Mouse (Mus musculus): ENCODE measurements around the gene Mrpl49.
A peak's percentile ranks its signal among the peaks of the same experiment; 100 is the strongest.

Mrpl49 gene

DNA sequence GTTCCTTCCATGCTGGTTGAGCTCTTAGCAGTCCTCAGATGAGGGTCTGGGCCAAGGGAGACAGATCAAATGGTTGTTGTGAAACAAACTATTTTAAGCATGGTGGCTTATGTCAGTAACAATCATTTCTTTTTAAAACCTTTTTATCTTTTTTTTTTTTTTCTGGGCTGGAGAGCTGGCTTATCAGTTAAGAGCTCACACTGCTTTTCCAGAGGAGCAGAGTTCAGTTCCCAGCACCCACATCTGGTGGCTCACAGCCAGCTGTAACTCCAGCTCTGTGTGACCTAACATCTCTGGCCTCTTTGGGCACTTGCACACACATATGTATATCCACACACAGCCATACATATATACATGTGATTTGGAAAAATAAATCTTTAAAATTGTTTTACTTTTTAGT lies 19.9 kb downstream of the Mrpl49 start:
- no peak for DNase-seq (ENCODE audit: low read depth)

GRCm38 (mm10) chr19:6035966-6036585 lies 21.5 kb downstream of the Mrpl49 start:
- DNase-seq (ENCODE audit: low read depth), result no peak

- peak; percentile 42 for DNase-seq (ENCODE audit: low read depth)
Observed at GRCm38 (mm10) chr19:6030520-6031280, 26.9 kb downstream of the Mrpl49 start.

DNA sequence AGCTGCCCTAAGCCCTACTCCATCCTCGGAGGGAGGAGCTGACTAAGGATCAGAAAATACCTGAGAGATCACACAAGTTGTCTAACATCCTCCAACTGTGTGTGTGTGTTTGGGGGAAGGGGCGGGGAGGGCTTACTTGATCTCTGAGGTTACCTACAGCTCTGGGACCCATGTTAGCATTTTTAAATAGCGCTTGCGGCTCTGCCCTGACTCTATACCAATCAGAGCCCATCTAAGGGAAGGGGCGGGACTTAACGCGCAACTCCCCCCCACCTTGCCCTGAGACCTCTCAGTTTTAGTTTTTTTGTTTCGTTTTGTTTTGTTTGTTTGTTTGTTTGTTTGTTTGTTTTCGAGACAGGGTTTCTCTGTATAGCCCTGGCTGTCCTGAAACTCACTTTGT lies 28.2 kb downstream of the Mrpl49 start:
- no peak for DNase-seq (ENCODE audit: low read depth)

- peak; percentile 82 for DNase-seq (ENCODE audit: low read depth)
Observed at GRCm38 (mm10) chr19:6028991-6029390, 28.6 kb downstream of the Mrpl49 start.

DNA sequence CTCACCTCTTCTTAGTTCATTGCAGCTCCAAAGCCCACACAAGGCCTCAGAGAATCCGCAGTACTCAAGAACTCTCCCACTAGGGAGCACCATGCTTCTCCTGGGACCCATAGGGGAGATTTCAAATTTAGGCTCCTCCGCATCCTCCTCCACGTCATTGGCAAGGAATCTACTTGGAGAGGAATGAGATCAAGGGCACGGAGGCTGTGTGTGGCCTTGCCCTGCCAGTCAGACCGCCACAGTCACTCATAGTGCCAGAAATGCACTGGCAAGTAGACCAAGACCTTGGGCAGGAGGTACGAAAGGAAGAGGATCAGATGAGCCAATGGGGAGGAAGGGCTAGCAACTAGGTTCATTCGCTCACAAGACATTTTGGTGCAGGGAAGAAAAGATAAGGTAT lies 33.7 kb downstream of the Mrpl49 start:
- no peak for DNase-seq (ENCODE audit: low read depth)

- DNase-seq (ENCODE audit: low read depth), result no peak
Observed at GRCm38 (mm10) chr19:6023059-6023458, 34.5 kb downstream of the Mrpl49 start.

DNA sequence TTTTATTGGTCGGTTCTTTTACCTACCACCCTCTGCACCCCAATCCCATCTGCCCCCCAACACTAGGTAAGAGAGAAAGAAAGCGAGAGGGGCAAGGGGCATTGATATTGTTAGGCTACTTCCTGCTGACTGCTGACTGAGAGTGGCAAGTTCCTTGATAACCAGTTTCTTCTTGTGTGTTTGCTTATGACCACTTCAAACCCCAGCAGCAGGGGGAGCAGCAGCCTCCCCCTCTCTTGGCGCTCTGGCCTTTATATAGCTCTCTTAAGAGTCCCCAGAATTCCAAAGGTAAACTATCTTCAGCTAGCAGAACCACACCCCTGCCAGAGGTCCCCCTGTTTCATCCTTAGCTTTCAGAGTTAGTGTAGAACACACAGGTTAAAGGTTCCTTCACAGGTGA lies 37.3 kb downstream of the Mrpl49 start:
- peak; percentile 66 for DNase-seq (ENCODE audit: low read depth)

- peak; percentile 97 for DNase-seq (ENCODE audit: low read depth)
Observed at GRCm38 (mm10) chr19:6018142-6019089, 39.2 kb downstream of the Mrpl49 start.

DNA sequence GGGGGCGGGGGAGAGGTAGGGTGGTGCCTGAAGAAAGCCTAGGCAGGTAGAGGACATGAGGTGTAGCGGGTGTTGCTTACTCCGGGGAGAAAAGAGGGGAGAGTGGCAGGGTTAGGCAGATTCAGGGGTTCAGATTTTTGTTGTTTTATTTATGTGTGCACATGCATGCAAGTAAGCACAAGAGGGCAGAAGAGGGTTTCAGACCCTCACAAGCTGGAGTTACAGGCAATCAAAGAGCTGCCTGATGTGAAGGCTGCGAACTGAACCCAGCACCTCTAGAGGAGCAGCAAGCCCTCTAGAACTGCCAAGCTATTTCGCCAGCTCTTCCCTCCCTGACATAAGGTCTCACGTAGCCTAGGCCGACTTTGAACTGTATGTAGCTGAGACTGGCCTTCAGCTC lies 41.1 kb downstream of the Mrpl49 start:
- peak; percentile 66 for DNase-seq (ENCODE audit: low read depth)

GRCm38 (mm10) chr19:6015511-6016315 lies 41.9 kb downstream of the Mrpl49 start, which contains the start of gene Capn1:
Gene Capn1 (minus strand): TSS chr19:6015897.
- DNase-seq (ENCODE audit: low read depth), result peak; percentile 82

DNA sequence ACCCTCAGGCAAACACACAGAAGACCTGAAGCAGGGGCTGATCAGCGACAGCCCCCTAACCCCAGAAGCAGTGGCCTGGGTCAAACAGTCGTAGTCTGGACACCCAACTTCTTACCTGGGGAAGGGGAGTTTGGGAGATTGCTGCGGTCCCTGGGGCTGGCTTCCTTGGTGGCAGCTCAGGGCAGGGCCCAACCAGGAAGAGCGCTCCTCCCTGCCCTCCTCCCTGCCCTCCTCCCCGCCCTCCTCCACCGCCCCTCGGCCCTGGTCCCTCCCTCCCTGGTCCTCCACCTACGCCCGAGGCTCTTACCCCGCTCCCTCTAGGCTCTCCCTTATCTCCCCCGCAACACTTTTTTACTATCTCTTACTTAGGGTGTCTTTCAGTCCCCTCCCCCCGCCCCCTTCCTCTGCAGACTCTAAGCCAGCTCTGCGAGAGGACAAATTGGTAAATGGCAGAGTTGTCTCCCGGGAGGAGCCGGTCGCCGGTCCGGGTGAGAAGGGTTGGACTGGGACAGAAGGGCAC lies 42.5 kb downstream of the Mrpl49 start:
- DNase-seq (ENCODE audit: low read depth), result peak; percentile 81

DNA sequence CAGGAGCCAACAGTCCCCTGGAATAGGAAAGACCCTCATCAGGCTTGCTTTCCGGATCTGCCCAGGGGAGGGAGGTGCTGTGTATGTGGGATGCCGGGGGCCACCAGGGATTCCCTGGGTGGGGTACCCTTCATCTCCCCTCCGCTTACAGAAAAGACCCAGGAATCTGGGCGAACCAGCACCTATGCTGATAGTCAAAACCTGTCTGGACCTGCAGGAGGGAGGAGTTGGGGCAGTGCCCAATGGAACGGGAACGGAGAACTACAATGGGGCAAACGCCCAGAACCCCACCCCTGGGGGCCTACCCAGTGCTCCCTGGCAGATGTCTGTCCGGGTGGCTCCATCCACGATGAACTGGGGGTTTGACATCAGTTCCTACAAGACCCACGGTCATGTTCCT lies 43.9 kb downstream of the Mrpl49 start:
- no peak for DNase-seq (ENCODE audit: low read depth)

DNA sequence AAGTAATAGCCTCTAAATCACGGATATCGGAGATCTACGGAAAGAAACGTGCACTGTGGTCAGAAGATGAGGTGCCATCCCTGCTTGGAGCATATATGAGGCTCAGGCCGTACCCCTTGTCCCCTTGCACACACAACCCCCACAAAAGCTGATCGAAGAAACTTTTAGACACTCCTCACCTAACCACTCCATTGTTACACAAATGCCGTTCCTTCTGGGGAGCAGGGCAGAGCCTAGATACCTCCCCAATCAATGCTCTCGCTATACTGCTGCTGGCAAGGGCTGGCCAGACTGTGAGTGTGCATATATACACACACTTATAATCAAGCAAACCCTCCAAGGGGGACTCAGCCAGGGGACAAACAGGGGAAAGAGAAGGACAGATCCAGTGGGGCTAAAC lies 48.4 kb downstream of the Mrpl49 start:
- DNase-seq (ENCODE audit: low read depth), result no peak

GRCm38 (mm10) chr19:6007013-6007412 lies 50.6 kb downstream of the Mrpl49 start:
- DNase-seq (ENCODE audit: low read depth), result no peak

DNA sequence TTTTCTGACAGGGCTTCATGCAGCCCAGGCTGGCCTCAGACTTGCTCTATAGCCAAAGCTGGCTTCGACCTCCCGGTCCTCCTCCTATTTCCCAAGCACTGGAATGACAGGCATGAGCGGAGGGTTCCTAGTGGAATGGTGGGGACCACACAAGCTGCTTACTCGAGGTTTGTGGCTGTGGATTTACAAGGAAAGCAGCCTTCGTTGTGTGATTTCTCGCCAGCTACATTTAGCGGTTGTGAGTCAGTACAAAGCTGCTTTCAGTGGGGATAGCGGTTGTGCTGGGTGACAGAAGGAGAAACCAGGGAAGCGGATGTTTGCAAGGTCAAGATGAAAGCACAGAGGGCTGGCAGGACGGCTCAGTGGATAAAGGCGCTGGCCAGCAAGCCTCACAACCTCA lies 52.0 kb downstream of the Mrpl49 start:
- no peak for DNase-seq (ENCODE audit: low read depth)

All from NIH3T3 (cell line).